Mouse (Mus musculus): ENCODE data around the gene Dynlt1c.
"Not testable (repeated sequence)": the region's sequence is repeated elsewhere in the genome, so short reads cannot be mapped to it uniquely, and the experiment has no call there.

Dynlt1c gene

DNA sequence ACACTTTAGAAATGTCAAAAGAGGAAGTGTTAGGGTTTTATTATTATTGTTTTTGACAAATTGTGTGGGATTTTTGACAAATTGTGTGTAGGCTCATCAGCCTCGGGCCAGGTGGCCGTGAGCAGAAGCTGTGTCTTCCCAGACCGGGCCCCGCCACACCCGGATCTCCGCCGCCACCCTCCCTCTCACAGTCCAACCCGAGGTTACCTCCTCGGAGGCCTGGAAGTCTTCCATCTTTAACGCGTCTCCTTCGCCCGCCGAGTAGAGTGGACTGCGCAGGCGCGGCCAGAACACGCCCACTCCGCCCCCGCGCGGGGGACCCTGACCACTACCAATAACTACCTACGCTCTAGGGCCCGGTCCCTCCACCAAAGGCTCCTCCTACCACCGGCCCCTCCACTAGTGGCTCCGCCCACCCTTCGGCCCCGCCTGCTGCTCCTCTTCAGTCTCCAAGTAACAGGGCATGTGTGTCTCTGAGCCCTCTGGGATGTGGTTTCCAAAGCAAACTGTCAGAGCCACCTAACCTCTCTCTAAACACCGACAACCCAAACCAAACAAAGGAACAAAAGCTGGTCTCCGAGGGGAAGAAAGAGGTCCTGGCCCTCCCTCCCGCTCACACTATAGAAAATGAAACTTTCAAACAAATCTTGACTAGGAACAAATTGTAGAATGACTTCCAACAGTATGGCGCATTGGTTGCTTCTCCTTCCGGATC is 54.3 kb downstream of the Dynlt1c start, which contains the start of gene Dynlt1f:
Gene Dynlt1f, minus strand, starts transcription at position 334 of the 715 bp plus-strand sequence.
- peak; percentile 65 for DNase-seq

DNA sequence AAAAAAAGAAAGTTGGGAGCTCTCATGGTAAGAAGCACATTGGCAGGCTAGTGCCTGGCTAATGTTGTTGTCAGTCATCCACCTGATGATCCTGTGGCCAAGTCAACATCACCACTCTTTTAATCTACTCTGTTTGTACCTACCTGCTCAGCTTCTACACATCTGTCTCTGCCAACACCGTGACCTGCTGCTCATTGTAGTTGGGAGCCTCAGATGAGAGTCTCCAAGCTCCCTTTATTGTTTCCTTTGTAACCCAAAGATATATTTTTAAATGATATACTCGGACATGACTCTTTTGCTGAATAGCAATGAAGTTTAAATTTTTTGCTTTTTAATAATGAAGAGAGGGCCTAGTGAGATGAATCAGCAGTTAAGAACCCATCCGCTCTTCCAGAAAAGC is 55.0 kb downstream of the Dynlt1c start:
- not testable (repeated sequence) for DNase-seq

DNA sequence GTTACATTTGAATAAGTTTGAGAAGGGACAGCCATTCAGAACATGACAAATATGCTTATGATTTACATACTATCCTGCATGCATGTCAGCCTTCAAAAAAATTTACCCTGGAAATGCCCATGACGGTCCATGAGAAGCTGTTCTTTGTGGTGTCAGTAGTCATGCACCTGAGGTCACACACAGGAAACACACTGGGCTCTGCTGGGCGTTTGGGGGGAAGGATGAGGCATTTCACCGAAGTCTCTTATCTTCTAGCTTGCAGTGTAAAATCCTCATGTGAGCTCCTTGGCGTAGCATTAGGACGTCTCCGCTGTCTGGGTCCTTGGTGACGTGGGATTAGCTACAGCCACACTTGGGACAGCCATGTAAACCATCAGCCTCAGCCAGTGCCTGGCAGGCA is 57.3 kb downstream of the Dynlt1c start, which contains the start of gene Sytl3:
Gene Sytl3, plus strand, starts transcription at position 293 of the 400 bp plus-strand sequence.
- DNase-seq: not testable (repeated sequence)
